Mouse (Mus musculus) ES-E14 (cell line): ENCODE measurements around the gene Gen1. TPM values are rescaled to one million over a fixed set of nuclear protein-coding genes. Genes with fewer than 3 reads are reported as not detected.

Experiments used
- DNase-seq: peaks from one replicate; pipeline ENCODE4 v3.0.0-alpha.2; 2013; ENCODE audit warnings: low read depth, low spot score
- H3K27ac ChIP-seq: 2 replicates; pipeline ENCODE4 v1.5.1; 2012; ENCODE audit warnings: low read depth, mild to moderate bottlenecking, low read length, moderate library complexity, mixed read lengths; ENCODE audit not compliant: poor library complexity, insufficient read depth, severe bottlenecking
- H3K36me3 ChIP-seq: 2 replicates; pipeline ENCODE4 v1.6.1; 2012; ENCODE audit warnings: mild to moderate bottlenecking, low read length, moderate library complexity, mixed read lengths; ENCODE audit not compliant: control insufficient read depth, poor library complexity, insufficient read depth, severe bottlenecking
- H3K4me1 ChIP-seq, 2 experiments: fragments of 150-350 bp in 1 of 2; sonication (generic) in 1 of 2; 2 replicates each; pipeline ENCODE4 v1.6.1; 2012; ENCODE audit warnings: low read length in 2 of 2, mild to moderate bottlenecking in 1 of 2, mixed read lengths in 1 of 2; ENCODE audit not compliant: control insufficient read depth in 2 of 2, insufficient read depth in 2 of 2, poor library complexity in 1 of 2
- H3K4me3 ChIP-seq, 2 experiments: fragments of 150-350 bp in 1 of 2; sonication (generic) in 1 of 2; 2 replicates each; pipeline ENCODE4 v1.5.1; 2012; ENCODE audit warnings: low read length in 2 of 2, low read depth in 1 of 2, mild to moderate bottlenecking in 1 of 2, mixed read lengths in 1 of 2; ENCODE audit not compliant: insufficient read depth in 1 of 2, poor library complexity in 1 of 2, severe bottlenecking in 1 of 2
- H3K9ac ChIP-seq: 2 replicates; pipeline ENCODE4 v1.6.1; 2012; ENCODE audit warnings: low read depth, mild to moderate bottlenecking, low read length, mixed read lengths; ENCODE audit not compliant: poor library complexity, insufficient read depth, severe bottlenecking
- H3K9me3 ChIP-seq: fragments of 150-350 bp; sonication (generic); 2 replicates; pipeline ENCODE4 v1.6.1; 2012; ENCODE audit warnings: low read depth, mild to moderate bottlenecking, low read length; ENCODE audit not compliant: control insufficient read depth, insufficient read depth
- CHD2 ChIP-seq: IDR thresholded peaks from 2 replicates; pipeline ENCODE4 v1.6.1; 2014; ENCODE audit warnings: mild to moderate bottlenecking, low read depth, low read length, inconsistent platforms
- HCFC1 ChIP-seq: IDR thresholded peaks from 2 replicates; pipeline ENCODE4 v1.6.1; 2012; ENCODE audit warnings: low read length, inconsistent platforms, borderline replicate concordance; ENCODE audit not compliant: insufficient read depth
- MAFK ChIP-seq: IDR thresholded peaks from 2 replicates; pipeline ENCODE4 v1.6.1; 2014; ENCODE audit warnings: mild to moderate bottlenecking, low read depth, low read length, inconsistent platforms; ENCODE audit not compliant: insufficient read depth
- ZC3H11A ChIP-seq: IDR thresholded peaks from 2 replicates; pipeline ENCODE4 v1.6.1; 2012; ENCODE audit warnings: low read depth, mild to moderate bottlenecking, inconsistent platforms, low read length, borderline replicate concordance
- ZNF384 ChIP-seq: IDR thresholded peaks from 2 replicates; pipeline ENCODE4 v1.6.1; 2012; ENCODE audit warnings: low read depth, low read length, inconsistent platforms
- in situ Hi-C, 2 experiments: fragments of 600-800 bp; cut with MboI; formaldehyde crosslinking; loops; one replicate each; pipeline ENCODE4 v1.15.1; 2025; ENCODE audit warnings: low sequenced_read_pairs in 2 of 2, inconsistent platforms in 1 of 2; ENCODE audit not compliant: unreplicated experiment in 2 of 2
- total RNA-seq: library from RNA; depleted of rRNA; stranded (reverse); fragments of 300-350 nt; gene quantifications from 2 replicates; pipeline ENCODE4 v1.2.3, GENCODE M21; 2012

The Gen1 gene
- total RNA-seq, 1 experiment = 23.4 TPM

GRCm38 (mm10) chr12:11202476-11202875 lies 63.1 kb downstream of the Gen1 start:
- H3K9me3 ChIP-seq = no peaks in the 10 kb centered on the region
- H3K9ac ChIP-seq = no peak overlapping the region
- no peak overlapping the region for H3K27ac ChIP-seq
- H3K36me3 ChIP-seq = no peaks in the 10 kb centered on the region
- in situ Hi-C loops = no loop called here
- H3K4me3 ChIP-seq = no peak overlapping the region
- TF ChIP-seq HCFC1 = no peak
- TF ChIP-seq MAFK = no peak
- TF ChIP-seq ZNF384 = no peak
- no peak for TF ChIP-seq CHD2
- TF ChIP-seq ZC3H11A = no peak
- H3K4me1 ChIP-seq = peaks cover 0 to 11% of the 10 kb centered on the region in 2 experiments; a peak in 2 of 4 replicates
- no peak for DNase-seq

GRCm38 (mm10) chr12:11200711-11201110 lies 64.9 kb downstream of the Gen1 start:
- no peak for DNase-seq
- TF ChIP-seq ZNF384 (no peak), ZC3H11A (no peak), MAFK (no peak), HCFC1 (no peak), CHD2 (no peak)

GRCm38 (mm10) chr12:11198551-11198950 lies 67.0 kb downstream of the Gen1 start:
- Histone ChIP-seq H3K9me3 (no peaks in the 10 kb centered on the region), H3K4me3 (no peak overlapping the region), H3K27ac (peak overlapping the region; percentile 9; the same call in 1 of the 2 replicates), H3K9ac (no peak overlapping the region), H3K36me3 (no peaks in the 10 kb centered on the region), H3K4me1 (peaks cover 4 to 18% of the 10 kb centered on the region in 2 experiments; a peak in 3 of 4 replicates)
- in situ Hi-C loops = loop anchor here in 1 of 2 experiments (25.0 kb wide), 2 partner anchors 336 to 586 kb away; no protein-coding TSS in a partner anchor
- DNase-seq = peak; percentile 47
- no peak for TF ChIP-seq ZNF384
- TF ChIP-seq ZC3H11A = no peak
- TF ChIP-seq MAFK = no peak
- no peak for TF ChIP-seq HCFC1
- TF ChIP-seq CHD2 = no peak

More at GRCm38 (mm10) chr12:11200711-11201110, 64.9 kb downstream of the Gen1 start:
- H3K9ac ChIP-seq = no peak overlapping the region
- H3K9me3 ChIP-seq = no peaks in the 10 kb centered on the region
- in situ Hi-C loops = no loop called here
- H3K27ac ChIP-seq = no peak overlapping the region
- H3K4me3 ChIP-seq = no peak overlapping the region
- H3K4me1 ChIP-seq = peaks cover 4 to 21% of the 10 kb centered on the region in 2 experiments; a peak in 3 of 4 replicates
- no peaks in the 10 kb centered on the region for H3K36me3 ChIP-seq

- Histone ChIP-seq H3K9ac (no peak overlapping the region), H3K36me3 (no peaks in the 10 kb centered on the region), H3K27ac (peak overlapping the region; percentile 49; the same call in 1 of the 2 replicates), H3K4me3 (no peak overlapping the region), H3K4me1 (peaks cover 4 to 18% of the 10 kb centered on the region in 2 experiments; a peak in 3 of 4 replicates), H3K9me3 (no peaks in the 10 kb centered on the region)
- DNase-seq = no peak
- in situ Hi-C loops = loop anchor here in 1 of 2 experiments (25.0 kb wide), 2 partner anchors 336 to 586 kb away; no protein-coding TSS in a partner anchor
- TF ChIP-seq HCFC1 = no peak
- TF ChIP-seq MAFK = no peak
- TF ChIP-seq CHD2 = no peak
- TF ChIP-seq ZC3H11A = no peak
- no peak for TF ChIP-seq ZNF384
These were observed 67.6 kb downstream of the Gen1 start for GRCm38 (mm10) chr12:11198026-11198425.
